Mouse (Mus musculus) MEL (cell line): ENCODE data around the gene Magix.

Experiments
- BHLHE40 ChIP-seq: IDR thresholded peaks from 2 replicates; pipeline ENCODE4 v1.6.1; 2012; ENCODE audit warnings: low read depth, mild to moderate bottlenecking, inconsistent platforms, low read length, improper control_type of control experiment, borderline replicate concordance
- CTCF ChIP-seq, 3 experiments: IDR thresholded peaks in 2 of 3; conservative IDR thresholded peaks in 1 of 3; 2 replicates each; pipeline ENCODE4 v1.5.1; 2011 to 2012; ENCODE audit warnings: low read length in 3 of 3, low read depth in 2 of 3, mild to moderate bottlenecking in 2 of 3, improper control_type of control experiment in 1 of 3, inconsistent platforms in 1 of 3, mixed read lengths in 1 of 3, moderate library complexity in 1 of 3; ENCODE audit not compliant: control insufficient read depth in 1 of 3, insufficient read depth in 1 of 3, poor library complexity in 1 of 3, severe bottlenecking in 1 of 3
- ETS1 ChIP-seq: IDR thresholded peaks from 2 replicates; pipeline ENCODE4 v1.6.1; 2012; ENCODE audit warnings: low read depth, mild to moderate bottlenecking, inconsistent platforms, low read length, improper control_type of control experiment, moderate library complexity
- HCFC1 ChIP-seq: IDR thresholded peaks from 2 replicates; pipeline ENCODE4 v1.6.1; 2012; ENCODE audit warnings: low read depth, mild to moderate bottlenecking, inconsistent platforms, low read length, improper control_type of control experiment, moderate library complexity
- POLR2A ChIP-seq, 2 experiments: IDR thresholded peaks; 2 replicates each; pipeline ENCODE4 v1.6.1; 2011 to 2012; ENCODE audit warnings: low read length in 2 of 2, mild to moderate bottlenecking in 2 of 2, control low read depth in 1 of 2, improper control_type of control experiment in 1 of 2, low read depth in 1 of 2, moderate library complexity in 1 of 2; ENCODE audit not compliant: control insufficient read depth in 1 of 2, insufficient read depth in 1 of 2, poor library complexity in 1 of 2
- POLR2AphosphoS2 ChIP-seq: IDR thresholded peaks from 2 replicates; pipeline ENCODE4 v1.6.1; 2011; ENCODE audit warnings: low read length, improper control_type of control experiment
- TCF12 ChIP-seq: IDR thresholded peaks from 2 replicates; pipeline ENCODE4 v1.6.1; 2014; ENCODE audit warnings: low read depth, mild to moderate bottlenecking, inconsistent platforms, low read length, improper control_type of control experiment, moderate library complexity
- UBTF ChIP-seq: IDR thresholded peaks from 2 replicates; pipeline ENCODE4 v1.6.1; 2012; ENCODE audit warnings: low read depth, mild to moderate bottlenecking, inconsistent platforms, low read length, improper control_type of control experiment, moderate library complexity, borderline replicate concordance; ENCODE audit not compliant: insufficient read depth
- USF1 ChIP-seq: IDR thresholded peaks from 2 replicates; pipeline ENCODE4 v1.6.1; 2014; ENCODE audit warnings: low read depth, mild to moderate bottlenecking, inconsistent platforms, low read length, improper control_type of control experiment, moderate library complexity
- USF2 ChIP-seq, 2 experiments: IDR thresholded peaks; 2 replicates each; pipeline ENCODE4 v1.6.1; 2011 to 2012; ENCODE audit warnings: improper control_type of control experiment in 2 of 2, low read length in 2 of 2, borderline replicate concordance in 1 of 2, inconsistent platforms in 1 of 2, low read depth in 1 of 2, mild to moderate bottlenecking in 1 of 2; ENCODE audit not compliant: insufficient read depth in 1 of 2
- ZMIZ1 ChIP-seq: IDR thresholded peaks from 2 replicates; pipeline ENCODE4 v1.6.1; 2012; ENCODE audit warnings: low read depth, mild to moderate bottlenecking, inconsistent platforms, low read length, improper control_type of control experiment, moderate library complexity

- TF ChIP-seq POLR2A (IDR thresholded peaks at IDR 0.05; ENCODE audit: control insufficient read depth in 1 of 2, insufficient read depth in 1 of 2, low read depth in 1 of 2, low read length in 2 of 2, poor library complexity in 1 of 2) (peak in 1 of 2 experiments; percentile 56; a peak in 2 of 4 replicates), CTCF (IDR thresholded peaks at IDR 0.05 in 2 of 3, conservative IDR thresholded peaks at IDR 0.05 in 1 of 3; ENCODE audit: control insufficient read depth in 1 of 3, insufficient read depth in 1 of 3, low read depth in 2 of 3, low read length in 3 of 3, poor library complexity in 1 of 3, severe bottlenecking in 1 of 3) (peak in 1 of 3 experiments; percentile 26; a peak in 2 of 6 replicates), ETS1 (peak; percentile 89), BHLHE40 (0 out of 2 replicates have a peak, but pooled peaks have one; percentile 54), TCF12 (peak; percentile 54; the same call in 1 of the 2 replicates), UBTF (no peak), USF2 (IDR thresholded peaks at IDR 0.05; ENCODE audit: borderline replicate concordance in 1 of 2, insufficient read depth in 1 of 2, low read depth in 1 of 2, low read length in 2 of 2) (no peak), USF1 (peak; percentile 76), POLR2AphosphoS2 (0 out of 2 replicates have a peak, but pooled peaks have one; percentile 44), ZMIZ1 (peak; percentile 86; the same call in 1 of the 2 replicates), HCFC1 (no peak; the same call in 1 of the 2 replicates)
Measured at GRCm38 (mm10) chrX:7673578-7674281, 7.3 kb downstream of the Magix start.
